Mouse (Mus musculus): ENCODE measurements around the gene Wfdc8. TPM values are rescaled to one million over a fixed set of nuclear protein-coding genes. Genes with fewer than 3 reads are reported as not detected.
"Not testable (repeated sequence)": the region's sequence is repeated elsewhere in the genome, so short reads cannot be mapped to it uniquely, and the experiment has no call there.

Wfdc8 gene
- total RNA-seq (2017) = not detected in 2 replicates

- ATAC-seq (replicated peaks; ENCODE audit: low read depth, poor library complexity, severe bottlenecking) = not testable (repeated sequence)
Measured at GRCm38 (mm10) chr2:164613471-164613870, at the start of gene Wfdc8, which contains the start of gene Wfdc6b. Wfdc8 (minus strand) TSS chr2:164613626. Wfdc6b (plus strand) TSS chr2:164613522.

- no peak for ATAC-seq (replicated peaks; ENCODE audit: low read depth, poor library complexity, severe bottlenecking)
Measured at GRCm38 (mm10) chr2:164656483-164656882, 43.1 kb upstream of the Wfdc8 start, which contains the start of gene Wfdc9. Wfdc9 (minus strand) TSS chr2:164656583.

GRCm38 (mm10) chr2:164655858-164656257 is 42.4 kb upstream of the Wfdc8 start, which contains the start of gene Wfdc10:
Wfdc10 (plus strand) TSS chr2:164656046.
- ATAC-seq (replicated peaks; ENCODE audit: low read depth, poor library complexity, severe bottlenecking) = peak; percentile 98

GRCm38 (mm10) chr2:164641881-164642673 is 28.7 kb upstream of the Wfdc8 start:
- no peak for ATAC-seq (replicated peaks; ENCODE audit: low read depth, poor library complexity, severe bottlenecking)

- peak; percentile 99 for ATAC-seq (replicated peaks; ENCODE audit: low read depth, poor library complexity, severe bottlenecking)
Measured at GRCm38 (mm10) chr2:164641129-164641528, 27.7 kb upstream of the Wfdc8 start.

- no peak for ATAC-seq (replicated peaks; ENCODE audit: low read depth, poor library complexity, severe bottlenecking)
Measured at GRCm38 (mm10) chr2:164638696-164639095, 25.3 kb upstream of the Wfdc8 start, which contains the start of gene Wfdc16. Wfdc16 (minus strand) TSS chr2:164638796.

GRCm38 (mm10) chr2:164635266-164635665 is 21.8 kb upstream of the Wfdc8 start:
- no peak for ATAC-seq (replicated peaks; ENCODE audit: low read depth, poor library complexity, severe bottlenecking)

GRCm38 (mm10) chr2:164621775-164622174 is 8.3 kb upstream of the Wfdc8 start:
- ATAC-seq (replicated peaks; ENCODE audit: low read depth, poor library complexity, severe bottlenecking) = no peak

- ATAC-seq (replicated peaks; ENCODE audit: low read depth, poor library complexity, severe bottlenecking) = no peak
Measured at GRCm38 (mm10) chr2:164619050-164619449, 5.6 kb upstream of the Wfdc8 start.

- ATAC-seq (replicated peaks; ENCODE audit: low read depth, poor library complexity, severe bottlenecking) = no peak
Measured at GRCm38 (mm10) chr2:164615386-164615785, 2.0 kb upstream of the Wfdc8 start.

- ATAC-seq (replicated peaks; ENCODE audit: low read depth, poor library complexity, severe bottlenecking) = no peak
Measured at GRCm38 (mm10) chr2:164608781-164609180, 4.6 kb downstream of the Wfdc8 start.

- no peak for ATAC-seq (replicated peaks; ENCODE audit: low read depth, poor library complexity, severe bottlenecking)
Measured at GRCm38 (mm10) chr2:164604411-164604810, 9.0 kb downstream of the Wfdc8 start.

- ATAC-seq (replicated peaks; ENCODE audit: low read depth, poor library complexity, severe bottlenecking) = no peak
Measured at GRCm38 (mm10) chr2:164603482-164603881, 9.9 kb downstream of the Wfdc8 start.

GRCm38 (mm10) chr2:164600179-164600578 is 13.2 kb downstream of the Wfdc8 start:
- ATAC-seq (replicated peaks; ENCODE audit: low read depth, poor library complexity, severe bottlenecking) = no peak

- ATAC-seq (replicated peaks; ENCODE audit: low read depth, poor library complexity, severe bottlenecking) = no peak
Measured at GRCm38 (mm10) chr2:164593494-164593893, 19.9 kb downstream of the Wfdc8 start, which contains the start of gene Eppin. Eppin (minus strand) TSS chr2:164593594.

- ATAC-seq (replicated peaks; ENCODE audit: low read depth, poor library complexity, severe bottlenecking) = peak; percentile 81
Measured at GRCm38 (mm10) chr2:164592014-164592413, 21.4 kb downstream of the Wfdc8 start.

GRCm38 (mm10) chr2:164585025-164585725 is 28.3 kb downstream of the Wfdc8 start, which contains the start of gene Wfdc6a:
Wfdc6a (minus strand) TSS chr2:164585447.
- ATAC-seq (replicated peaks; ENCODE audit: low read depth, poor library complexity, severe bottlenecking) = not testable (repeated sequence)

- not testable (repeated sequence) for ATAC-seq (replicated peaks; ENCODE audit: low read depth, poor library complexity, severe bottlenecking)
Measured at GRCm38 (mm10) chr2:164573359-164573758, 40.1 kb downstream of the Wfdc8 start, which contains the start of gene Spint3. Spint3 (minus strand) TSS chr2:164573459.

- ATAC-seq (replicated peaks; ENCODE audit: low read depth, poor library complexity, severe bottlenecking) = no peak
Measured at GRCm38 (mm10) chr2:164567460-164567859, 46.0 kb downstream of the Wfdc8 start.

GRCm38 (mm10) chr2:164566997-164567396 is 46.4 kb downstream of the Wfdc8 start:
- no peak for ATAC-seq (replicated peaks; ENCODE audit: low read depth, poor library complexity, severe bottlenecking)

- no peak for ATAC-seq (replicated peaks; ENCODE audit: low read depth, poor library complexity, severe bottlenecking)
Measured at GRCm38 (mm10) chr2:164564346-164564745, 49.1 kb downstream of the Wfdc8 start.
